ENCODE assay signal across 8 mouse cellular contexts in the genomic region with DNA sequence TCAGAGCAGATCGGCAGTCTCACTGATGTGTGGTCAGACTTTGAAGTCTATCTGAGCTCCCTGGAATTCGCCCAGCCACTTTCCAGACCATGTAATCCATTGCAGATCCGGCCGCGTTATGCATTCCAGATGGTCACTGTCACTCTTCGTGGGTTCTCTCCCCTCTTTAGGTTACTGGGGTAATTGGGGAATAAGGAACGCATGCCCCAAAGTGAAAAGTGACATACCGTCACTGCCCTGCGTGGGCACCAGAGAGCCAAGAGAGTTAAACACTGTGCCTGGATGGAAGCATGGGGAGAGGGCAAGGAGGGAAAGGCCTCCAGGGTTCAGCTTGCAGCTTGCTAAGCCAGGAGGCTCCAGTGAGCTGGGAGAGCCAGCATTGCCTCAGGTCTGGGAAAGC.
DNase-seq lines count a peak whose midpoint lies in the region; ATAC-seq and TF ChIP-seq lines count a peak whose summit lies in the region.
"Had no signal": no experiment of that assay in that cellular context is flagged by ENCODE, and none has a peak within 500 bp of the region (broad histone marks: within the 10 kb centered on the region; RNA-seq: fewer than 3 reads in every experiment).

No protein-coding gene starts in this region.

- H3K27me3 ChIP-seq in lung, embryonic 16.5 days (ENCODE audit: control insufficient read depth, insufficient read depth, low read depth, low read length): no peaks in the 10 kb centered on the region
- H3K27me3 ChIP-seq: liver, embryonic 15.5 days had no signal

- H3K4me1 ChIP-seq in lung, embryonic 16.5 days (replicated peaks; ENCODE audit: control insufficient read depth, insufficient read depth, low read length): no peaks in the 10 kb centered on the region
- H3K4me1 ChIP-seq in lung, adult 2 months (ENCODE audit: control insufficient read depth, insufficient read depth, low read length): no peaks in the 10 kb centered on the region
- H3K4me1 ChIP-seq: liver, embryonic 15.5 days had no signal

- peak overlapping the region; percentile 17 for H3K27ac ChIP-seq in lung, embryonic 16.5 days (ENCODE audit: low read length)
- peak overlapping the region; percentile 62; the same call in 1 of the 2 replicates for H3K27ac ChIP-seq in gastrocnemius, adult 2 months
- H3K27ac ChIP-seq: liver, embryonic 15.5 days had no signal

- H3K9ac ChIP-seq in lung, embryonic 16.5 days (ENCODE audit: low read length): no peak overlapping the region
- H3K9ac ChIP-seq: liver, embryonic 15.5 days had no signal

- no peak for TF ChIP-seq POLR2A in lung, adult 2 months (IDR thresholded peaks at IDR 0.05; ENCODE audit: borderline replicate concordance, extremely low read depth, low read depth, low read length)

- no peak overlapping the region for H3K4me2 ChIP-seq in lung, embryonic 16.5 days (ENCODE audit: low read depth, low read length)
- H3K4me2 ChIP-seq: liver, embryonic 15.5 days had no signal

- ATAC-seq in lung, embryonic 16.5 days (ENCODE audit: low read depth): peak; percentile 60

- H3K36me3 ChIP-seq in lung, embryonic 16.5 days (ENCODE audit: control insufficient read depth, insufficient read depth, low read length): no peaks in the 10 kb centered on the region
- H3K36me3 ChIP-seq: liver, embryonic 15.5 days had no signal

- WGBS in lung, embryonic 16.5 days: 26% methylated on average over 9 of the region's 9 CpGs
- WGBS in lung, adult 2 months: 46% methylated on average over 9 of the region's 9 CpGs

- no peak for TF ChIP-seq CTCF in lung, adult 2 months (IDR thresholded peaks at IDR 0.05; ENCODE audit: insufficient read depth, low read length)
- no peak for TF ChIP-seq CTCF in gastrocnemius, adult 2 months (IDR thresholded peaks at IDR 0.05)

- no peaks in the 10 kb centered on the region for H3K9me3 ChIP-seq in lung, embryonic 16.5 days (ENCODE audit: control insufficient read depth, low read length)
- H3K9me3 ChIP-seq: liver, embryonic 15.5 days had no signal

- no peak overlapping the region for H3K4me3 ChIP-seq in lung, embryonic 16.5 days (ENCODE audit: low read length)
- H3K4me3 ChIP-seq in lung, adult 2 months (replicated peaks; ENCODE audit: extremely low read depth, low read depth, low read length): no peak overlapping the region
- H3K4me3 ChIP-seq in gastrocnemius, adult 2 months: peak overlapping the region; percentile 5; the same call in 1 of the 2 replicates
- H3K4me3 ChIP-seq: liver, embryonic 15.5 days had no signal

- intact Hi-C loops in gastrocnemius, adult 2 months (cut with DNase I): loop anchor here (10.0 kb wide), 1 partner anchor 174 kb away; no protein-coding TSS in a partner anchor

- no peak for DNase-seq in lung, adult 2 months
- peak; percentile 81 for DNase-seq in embryo, embryonic 10.5 days (ENCODE audit: low spot score)
- peak; percentile 57 for DNase-seq in gastrocnemius, adult 2 months
- peak; percentile 19 to 49 for DNase-seq in lung, postnatal 4 days
- DNase-seq in spleen, postnatal 14 days (ENCODE audit: low spot score in 2 of 2): no peak
- no peak for DNase-seq in layer of hippocampus, adult 18-20 months (ENCODE audit: low spot score in 2 of 2)

Comparison
In these comparisons a context has a peak if more than half of its experiments do, and no peak if none do; other contexts are left out.
1. DNase-seq: peak in embryo, embryonic 10.5 days (single experiment), gastrocnemius, adult 2 months (single experiment) and lung, postnatal 4 days (2 of 2); none in lung, adult 2 months (single experiment), spleen, postnatal 14 days (0 of 2) and layer of hippocampus, adult 18-20 months (0 of 2).